Mouse (Mus musculus): ENCODE results near the gene Dok3.

DNA sequence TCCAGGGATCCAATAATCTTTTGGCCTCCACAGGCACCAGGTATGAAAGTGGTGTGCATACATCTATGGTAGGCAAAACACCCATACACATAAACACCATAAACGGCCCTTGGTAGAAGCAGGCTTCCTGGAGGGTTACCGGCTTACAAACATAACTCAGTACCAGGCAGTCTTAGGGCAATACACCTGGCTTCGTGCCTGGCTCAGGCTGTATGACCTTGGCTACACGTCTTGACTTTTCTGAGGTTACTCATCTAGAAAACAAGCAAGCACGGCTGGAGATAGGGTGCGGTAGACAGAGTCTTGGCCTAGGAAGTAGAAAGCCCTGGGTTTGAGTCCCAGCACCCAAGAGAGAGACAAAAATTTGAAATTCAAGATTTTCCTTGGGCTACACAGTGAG is 32.4 kb downstream of the Dok3 start:
- no peak for TF ChIP-seq CTCF (IDR thresholded peaks at IDR 0.05; ENCODE audit: control insufficient read depth, insufficient read depth, low read length)
- no peak for TF ChIP-seq POLR2A (IDR thresholded peaks at IDR 0.05; ENCODE audit: borderline replicate concordance, control insufficient read depth, low read depth, low read length)

Data from bone marrow, adult 2 months (tissue).